Mouse (Mus musculus): ENCODE data around the gene Krtap17-1. TPM values are rescaled to one million over a fixed set of nuclear protein-coding genes. Genes with fewer than 3 reads are reported as not detected.

Krtap17-1 gene
- polyA plus RNA-seq, 1 experiment from 2014 or later: 0.25 TPM

- Histone ChIP-seq H3K4me2 (replicated peaks; ENCODE audit: low read depth) (no peak overlapping the region), H3K9me3 (ENCODE audit: control insufficient read depth, low read length) (no peaks in the 10 kb centered on the region), H3K4me1 (replicated peaks; ENCODE audit: control insufficient read depth, insufficient read depth) (no peaks in the 10 kb centered on the region), H3K27me3 (ENCODE audit: control insufficient read depth, insufficient read depth, low read length) (no peaks in the 10 kb centered on the region), H3K9ac (ENCODE audit: low read length) (no peak overlapping the region), H3K36me3 (ENCODE audit: control insufficient read depth, insufficient read depth, low read length) (no peaks in the 10 kb centered on the region), H3K4me3 (ENCODE audit: low read depth, low read length) (no peak overlapping the region), H3K27ac (replicated peaks) (no peak overlapping the region)
- WGBS: 75% methylated on average over 20 of the region's 20 CpGs
- no peak for TF ChIP-seq EP300 (optimal IDR thresholded peaks at IDR 0.05)
- TF ChIP-seq CTCF (IDR thresholded peaks at IDR 0.05; ENCODE audit: low read depth): no peak
- ATAC-seq (ENCODE audit: low FRiP score, low TSS enrichment) (no peak), DNase-seq (ENCODE audit: low spot score) (no peak)
Measured at GRCm38 (mm10) chr11:99985291-99986092, 8.3 kb downstream of the Krtap17-1 start.

- 76% methylated on average over 1 of the region's 1 CpGs for WGBS
- ATAC-seq (ENCODE audit: low FRiP score, low TSS enrichment): no peak
- H3K9me3 ChIP-seq (ENCODE audit: control insufficient read depth, low read length): no peaks in the 10 kb centered on the region
- H3K27ac ChIP-seq (replicated peaks): no peak overlapping the region
- no peaks in the 10 kb centered on the region for H3K4me1 ChIP-seq (replicated peaks; ENCODE audit: control insufficient read depth, insufficient read depth)
- no peak overlapping the region for H3K4me2 ChIP-seq (replicated peaks; ENCODE audit: low read depth)
- DNase-seq (ENCODE audit: low spot score): no peak
- no peaks in the 10 kb centered on the region for H3K36me3 ChIP-seq (ENCODE audit: control insufficient read depth, insufficient read depth, low read length)
- H3K27me3 ChIP-seq (ENCODE audit: control insufficient read depth, insufficient read depth, low read length): no peaks in the 10 kb centered on the region
- no peak overlapping the region for H3K9ac ChIP-seq (ENCODE audit: low read length)
- TF ChIP-seq CTCF (IDR thresholded peaks at IDR 0.05; ENCODE audit: low read depth): no peak
- TF ChIP-seq EP300 (optimal IDR thresholded peaks at IDR 0.05): no peak
- no peak overlapping the region for H3K4me3 ChIP-seq (ENCODE audit: low read depth, low read length)
Measured at GRCm38 (mm10) chr11:99983442-99983841, 10.4 kb downstream of the Krtap17-1 start.

GRCm38 (mm10) chr11:99982731-99983130 is 11.1 kb downstream of the Krtap17-1 start:
- TF ChIP-seq EP300 (optimal IDR thresholded peaks at IDR 0.05): no peak
- no peak for TF ChIP-seq CTCF (IDR thresholded peaks at IDR 0.05; ENCODE audit: low read depth)
- Histone ChIP-seq H3K4me3 (ENCODE audit: low read depth, low read length) (no peak overlapping the region), H3K9me3 (ENCODE audit: control insufficient read depth, low read length) (no peaks in the 10 kb centered on the region), H3K27me3 (ENCODE audit: control insufficient read depth, insufficient read depth, low read length) (no peaks in the 10 kb centered on the region), H3K27ac (replicated peaks) (no peak overlapping the region), H3K9ac (ENCODE audit: low read length) (no peak overlapping the region), H3K4me1 (replicated peaks; ENCODE audit: control insufficient read depth, insufficient read depth) (no peaks in the 10 kb centered on the region), H3K4me2 (replicated peaks; ENCODE audit: low read depth) (no peak overlapping the region), H3K36me3 (ENCODE audit: control insufficient read depth, insufficient read depth, low read length) (no peaks in the 10 kb centered on the region)
- WGBS: 84% methylated on average over 9 of the region's 9 CpGs
- DNase-seq (ENCODE audit: low spot score) (no peak), ATAC-seq (ENCODE audit: low FRiP score, low TSS enrichment) (no peak)

- no peaks in the 10 kb centered on the region for H3K36me3 ChIP-seq (ENCODE audit: control insufficient read depth, insufficient read depth, low read length)
- no peak within 1 kb of the TSS for H3K4me2 ChIP-seq (replicated peaks; ENCODE audit: low read depth)
- H3K4me1 ChIP-seq (replicated peaks; ENCODE audit: control insufficient read depth, insufficient read depth): no peaks in the 10 kb centered on the region
- H3K27me3 ChIP-seq (ENCODE audit: control insufficient read depth, insufficient read depth, low read length): no peaks in the 10 kb centered on the region
- TF ChIP-seq EP300 (optimal IDR thresholded peaks at IDR 0.05) (no peak), CTCF (IDR thresholded peaks at IDR 0.05; ENCODE audit: low read depth) (no peak)
- DNase-seq (ENCODE audit: low spot score): no peak
- no peaks in the 10 kb centered on the region for H3K9me3 ChIP-seq (ENCODE audit: control insufficient read depth, low read length)
- no peak within 1 kb of the TSS for H3K4me3 ChIP-seq (ENCODE audit: low read depth, low read length)
- H3K27ac ChIP-seq (replicated peaks): no peak within 1 kb of the TSS
- H3K9ac ChIP-seq (ENCODE audit: low read length): no peak within 1 kb of the TSS
- 70% methylated on average over 5 of the region's 5 CpGs for WGBS
- ATAC-seq (ENCODE audit: low FRiP score, low TSS enrichment): no peak
Measured at GRCm38 (mm10) chr11:99978953-99979352, 14.8 kb downstream of the Krtap17-1 start, which contains the start of gene Krtap29-1. Gene Krtap29-1 (minus strand): TSS chr11:99979053.

GRCm38 (mm10) chr11:99965961-99966360 is 27.8 kb downstream of the Krtap17-1 start:
- 13% methylated on average over 2 of the region's 2 CpGs for WGBS
- Histone ChIP-seq H3K9me3 (ENCODE audit: control insufficient read depth, low read length) (no peaks in the 10 kb centered on the region), H3K4me2 (replicated peaks; ENCODE audit: low read depth) (no peak overlapping the region), H3K36me3 (ENCODE audit: control insufficient read depth, insufficient read depth, low read length) (no peaks in the 10 kb centered on the region), H3K27ac (replicated peaks) (no peak overlapping the region), H3K4me3 (ENCODE audit: low read depth, low read length) (no peak overlapping the region), H3K9ac (ENCODE audit: low read length) (no peak overlapping the region), H3K27me3 (ENCODE audit: control insufficient read depth, insufficient read depth, low read length) (no peaks in the 10 kb centered on the region), H3K4me1 (replicated peaks; ENCODE audit: control insufficient read depth, insufficient read depth) (no peaks in the 10 kb centered on the region)
- ATAC-seq (ENCODE audit: low FRiP score, low TSS enrichment) (no peak), DNase-seq (ENCODE audit: low spot score) (no peak)
- TF ChIP-seq CTCF (IDR thresholded peaks at IDR 0.05; ENCODE audit: low read depth): no peak
- no peak for TF ChIP-seq EP300 (optimal IDR thresholded peaks at IDR 0.05)

GRCm38 (mm10) chr11:99964213-99964612 is 29.6 kb downstream of the Krtap17-1 start:
- H3K27me3 ChIP-seq (ENCODE audit: control insufficient read depth, insufficient read depth, low read length): no peaks in the 10 kb centered on the region
- WGBS: 55% methylated on average over 6 of the region's 6 CpGs

More at GRCm38 (mm10) chr11:99964213-99964612, 29.6 kb downstream of the Krtap17-1 start:
- no peaks in the 10 kb centered on the region for H3K4me1 ChIP-seq (replicated peaks; ENCODE audit: control insufficient read depth, insufficient read depth)
- no peaks in the 10 kb centered on the region for H3K9me3 ChIP-seq (ENCODE audit: control insufficient read depth, low read length)
- no peaks in the 10 kb centered on the region for H3K36me3 ChIP-seq (ENCODE audit: control insufficient read depth, insufficient read depth, low read length)
- no peak overlapping the region for H3K27ac ChIP-seq (replicated peaks)
- DNase-seq (ENCODE audit: low spot score) (no peak), ATAC-seq (ENCODE audit: low FRiP score, low TSS enrichment) (no peak)
- H3K4me3 ChIP-seq (ENCODE audit: low read depth, low read length): no peak overlapping the region
- no peak overlapping the region for H3K9ac ChIP-seq (ENCODE audit: low read length)
- TF ChIP-seq EP300 (optimal IDR thresholded peaks at IDR 0.05) (no peak), CTCF (IDR thresholded peaks at IDR 0.05; ENCODE audit: low read depth) (no peak; the same call in 1 of the 2 replicates)
- H3K4me2 ChIP-seq (replicated peaks; ENCODE audit: low read depth): no peak overlapping the region

All from stomach, postnatal 0 days (tissue).